Mouse (Mus musculus): Measurements from ENCODE around the gene Susd6.

GRCm38 (mm10) chr12:80778188-80778936 is 11.9 kb upstream of the Susd6 start:
- no peak for TF ChIP-seq MAFK (IDR thresholded peaks at IDR 0.05; ENCODE audit: insufficient read depth, low read depth, low read length)
- no peak for TF ChIP-seq ZC3H11A (IDR thresholded peaks at IDR 0.05; ENCODE audit: borderline replicate concordance, low read depth, low read length)
- TF ChIP-seq CHD2 (IDR thresholded peaks at IDR 0.05; ENCODE audit: low read depth, low read length): no peak
- no peak for TF ChIP-seq HCFC1 (IDR thresholded peaks at IDR 0.05; ENCODE audit: borderline replicate concordance, insufficient read depth, low read length)
